In the genomic region with DNA sequence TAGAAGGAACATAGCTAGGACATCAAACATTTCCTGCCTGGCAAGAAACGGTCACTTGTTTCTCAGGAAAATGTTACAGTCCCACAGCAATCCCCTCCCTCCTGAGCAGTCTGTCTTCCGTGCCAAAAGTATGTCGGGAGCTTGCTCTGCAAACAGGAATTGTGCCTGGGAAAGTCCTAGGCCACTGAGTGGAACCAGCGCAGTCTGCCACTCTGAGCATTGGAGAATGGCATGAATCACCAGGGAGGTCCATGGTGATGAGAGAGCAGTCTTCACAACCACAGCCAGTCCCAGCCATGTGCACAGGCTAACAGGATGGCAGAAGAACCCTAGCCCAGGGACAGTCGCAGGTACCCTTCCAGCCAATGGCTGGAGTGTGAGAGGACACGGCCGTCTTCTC, we compare ENCODE assay signal across 15 mouse cellular contexts. TPM values are rescaled to one million over a fixed set of nuclear protein-coding genes. Genes with fewer than 3 reads are reported as not detected.
DNase-seq lines count a peak whose midpoint lies in the region; ATAC-seq and TF ChIP-seq lines count a peak whose summit lies in the region.
"Had no signal": no experiment of that assay in that cellular context is flagged by ENCODE, and none has a peak within 500 bp of the region (broad histone marks: within the 10 kb centered on the region; RNA-seq: fewer than 3 reads in every experiment).

No protein-coding gene starts in this region.

- H3K27ac ChIP-seq in heart, embryonic 15.5 days, result peak overlapping the region; percentile 24; the same call in 1 of the 2 replicates
- H3K27ac ChIP-seq in liver, postnatal 0 days (ENCODE audit: low read depth), result peak overlapping the region; percentile 48; the same call in 1 of the 2 replicates
- H3K27ac ChIP-seq in liver, embryonic 12.5 days, result no peak overlapping the region
- H3K27ac ChIP-seq: limb, embryonic 13.5 days; midbrain, embryonic 13.5 days had no signal

- DNase-seq in adrenal gland, postnatal 14 days, result peak; percentile 43
- DNase-seq in adrenal gland, adult 18-20 months (ENCODE audit: low spot score in 2 of 2), result no peak
- no peak for DNase-seq in heart, postnatal 14 days
- DNase-seq in liver, postnatal 0 days, result no peak
- peak; percentile 40 for DNase-seq in lung, postnatal 10 days
- no peak for DNase-seq in thymus, postnatal 25 days
- DNase-seq: heart, postnatal 10 days; right cerebral cortex, postnatal 14 days; thymus, adult 18-20 months had no signal

- H3K4me2 ChIP-seq in heart, embryonic 15.5 days, result no peak overlapping the region
- H3K4me2 ChIP-seq in liver, postnatal 0 days (ENCODE audit: low read depth, low read length), result no peak overlapping the region
- no peak overlapping the region for H3K4me2 ChIP-seq in liver, embryonic 12.5 days
- H3K4me2 ChIP-seq: limb, embryonic 13.5 days; midbrain, embryonic 13.5 days had no signal

- no peaks in the 10 kb centered on the region for H3K9me3 ChIP-seq in heart, embryonic 15.5 days (replicated peaks)
- H3K9me3 ChIP-seq in liver, postnatal 0 days (ENCODE audit: low read length), result no peaks in the 10 kb centered on the region
- no peaks in the 10 kb centered on the region for H3K9me3 ChIP-seq in liver, embryonic 12.5 days (replicated peaks)
- H3K9me3 ChIP-seq: limb, embryonic 13.5 days; midbrain, embryonic 13.5 days had no signal

- H3K4me3 ChIP-seq in heart, embryonic 15.5 days, result no peak overlapping the region
- no peak overlapping the region for H3K4me3 ChIP-seq in liver, postnatal 0 days (ENCODE audit: low read depth, low read length)
- H3K4me3 ChIP-seq in liver, embryonic 12.5 days, result no peak overlapping the region
- H3K4me3 ChIP-seq: limb, embryonic 13.5 days; midbrain, embryonic 13.5 days had no signal

- intact Hi-C loops in heart, postnatal 14 days (cut with DNase I), result no loop called here

- no peaks in the 10 kb centered on the region for H3K27me3 ChIP-seq in heart, embryonic 15.5 days
- H3K27me3 ChIP-seq in liver, postnatal 0 days (ENCODE audit: insufficient read depth, low read length), result no peaks in the 10 kb centered on the region
- no peaks in the 10 kb centered on the region for H3K27me3 ChIP-seq in liver, embryonic 12.5 days (replicated peaks)
- H3K27me3 ChIP-seq: limb, embryonic 13.5 days had no signal

- no peak for TF ChIP-seq EP300 in liver, postnatal 0 days (IDR thresholded peaks at IDR 0.05; ENCODE audit: low read depth)

- H3K9ac ChIP-seq in heart, embryonic 15.5 days, result no peak overlapping the region
- no peak overlapping the region; the same call in 1 of the 2 replicates for H3K9ac ChIP-seq in liver, postnatal 0 days (replicated peaks)
- no peak overlapping the region for H3K9ac ChIP-seq in liver, embryonic 12.5 days
- H3K9ac ChIP-seq: limb, embryonic 13.5 days; midbrain, embryonic 13.5 days had no signal

- peaks cover 43% of the 10 kb centered on the region for H3K4me1 ChIP-seq in heart, embryonic 15.5 days (replicated peaks)
- peaks cover 58% of the 10 kb centered on the region for H3K4me1 ChIP-seq in liver, postnatal 0 days (ENCODE audit: insufficient read depth)
- H3K4me1 ChIP-seq in liver, embryonic 12.5 days, result peaks cover 29% of the 10 kb centered on the region
- H3K4me1 ChIP-seq: midbrain, embryonic 13.5 days had no signal

- 0 out of 2 replicates have a peak, but pooled peaks cover 4% of the 10 kb centered on the region for H3K36me3 ChIP-seq in heart, embryonic 15.5 days
- H3K36me3 ChIP-seq in liver, postnatal 0 days (replicated peaks; ENCODE audit: insufficient read depth, low read length), result peaks cover 33% of the 10 kb centered on the region
- H3K36me3 ChIP-seq in liver, embryonic 12.5 days, result peaks cover 29% of the 10 kb centered on the region
- H3K36me3 ChIP-seq: limb, embryonic 13.5 days; midbrain, embryonic 13.5 days had no signal

- no peak for TF ChIP-seq CTCF in liver, postnatal 0 days (IDR thresholded peaks at IDR 0.05; ENCODE audit: low read depth)

- WGBS in heart, embryonic 15.5 days, result 63% methylated on average over 7 of the region's 7 CpGs
- 71% methylated on average over 7 of the region's 7 CpGs for WGBS in liver, postnatal 0 days (ENCODE audit: insufficient replicate concordance)
- 73% methylated on average over 7 of the region's 7 CpGs for WGBS in liver, embryonic 12.5 days (ENCODE audit: insufficient replicate concordance)

- no peak for ATAC-seq in heart, embryonic 15.5 days (replicated peaks; ENCODE audit: insufficient number of reproducible peaks, insufficient read depth, low FRiP score, low read depth)
- no peak for ATAC-seq in liver, postnatal 0 days
- ATAC-seq in liver, embryonic 12.5 days, result no peak
- ATAC-seq: forebrain, embryonic 16.5 days; hindbrain, embryonic 16.5 days; midbrain, embryonic 13.5 days had no signal

RNA-seq across cellular contexts. Expression of gene H6pd, which starts 12.4 kb away (rescaled TPM):
- 115 and 132 TPM in 2 replicates for total RNA-seq in adrenal gland, postnatal 14 days (2021)
- total RNA-seq in adrenal gland, adult 18-20 months (2021), result 100 to 1,000 TPM; 122 to 137 TPM
- polyA plus RNA-seq in heart, embryonic 15.5 days (2015; fragmentation: Nextera tagmentation; extraction: Ambion mirVana), result 10.2 and 16.0 TPM in 2 replicates
- 10 to 100 TPM; 41.0 to 45.9 TPM for total RNA-seq in heart, postnatal 14 days (2021)
- 33.0 and 36.5 TPM in 2 replicates for polyA plus RNA-seq in liver, postnatal 0 days (2015; fragmentation: Nextera tagmentation; extraction: Ambion mirVana)
- 8.8 and 9.0 TPM in 2 replicates for polyA plus RNA-seq in liver, embryonic 12.5 days (2016; fragmentation: Nextera tagmentation; extraction: Ambion mirVana)

RNA-seq across cellular contexts. Expression of gene Spsb1, which starts 41.6 kb away (rescaled TPM):
- total RNA-seq in adrenal gland, postnatal 14 days (2021), result 24.7 and 29.6 TPM in 2 replicates
- total RNA-seq in adrenal gland, adult 18-20 months (2021), result 10 to 100 TPM; 19.5 to 22.1 TPM
- 10.2 and 12.5 TPM in 2 replicates for polyA plus RNA-seq in heart, embryonic 15.5 days (2015; fragmentation: Nextera tagmentation; extraction: Ambion mirVana)
- total RNA-seq in heart, postnatal 14 days (2021), result 10 to 100 TPM; 44.8 to 49.3 TPM
- 1.3 and 1.7 TPM in 2 replicates for polyA plus RNA-seq in liver, postnatal 0 days (2015; fragmentation: Nextera tagmentation; extraction: Ambion mirVana)
- 0.97 and 1.5 TPM in 2 replicates for polyA plus RNA-seq in liver, embryonic 12.5 days (2016; fragmentation: Nextera tagmentation; extraction: Ambion mirVana)

Comparison
In these comparisons a context has a peak if more than half of its experiments do, and no peak if none do; other contexts are left out.
1. DNase-seq: peak in adrenal gland, postnatal 14 days (single experiment) and lung, postnatal 10 days (single experiment); none in adrenal gland, adult 18-20 months (0 of 2), heart, postnatal 14 days (0 of 2), liver, postnatal 0 days (single experiment) and thymus, postnatal 25 days (single experiment).